ENCODE assay signal across 10 mouse cellular contexts in the genomic region with DNA sequence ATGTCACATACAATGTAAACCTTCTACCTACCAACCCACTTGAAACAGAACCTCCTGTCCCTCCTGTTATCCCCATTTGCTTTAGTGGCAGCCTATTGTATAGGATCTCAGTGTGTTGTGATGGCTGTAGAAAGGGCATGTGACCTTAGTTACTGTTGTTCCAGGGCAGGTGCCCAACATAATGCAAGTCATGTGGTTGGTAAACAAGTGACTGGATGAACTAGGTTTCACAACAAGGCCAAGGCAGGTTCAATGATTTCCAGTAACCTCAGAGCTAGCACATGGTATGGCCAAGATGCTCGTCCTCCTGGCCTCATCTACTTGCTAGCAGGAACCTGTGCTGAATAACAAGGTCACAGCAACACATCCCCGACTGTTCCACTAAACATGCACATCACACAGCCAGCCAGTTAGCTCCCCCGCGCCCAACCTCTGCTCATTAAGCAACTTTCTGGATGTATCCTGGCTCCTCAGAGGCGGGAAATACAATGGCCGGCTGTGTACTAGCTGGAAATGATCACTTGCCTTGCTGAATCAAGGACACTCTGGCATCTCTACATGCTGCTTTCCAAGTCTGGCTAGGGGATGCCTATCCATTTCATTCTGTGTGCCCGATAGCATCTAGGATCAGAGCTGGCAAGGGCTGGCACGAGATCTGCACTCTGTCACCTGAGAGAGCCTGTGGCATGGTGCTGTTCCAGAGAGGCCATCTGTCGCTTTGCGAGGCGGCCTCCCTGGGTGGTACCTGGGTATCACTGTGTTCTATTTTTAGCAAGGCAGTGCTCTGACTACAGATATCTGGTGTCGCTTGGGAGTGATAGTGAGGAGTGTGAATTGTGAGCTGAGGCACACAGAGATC.
DNase-seq lines count a peak whose midpoint lies in the region; ATAC-seq and TF ChIP-seq lines count a peak whose summit lies in the region.
"Had no signal": no experiment of that assay in that cellular context is flagged by ENCODE, and none has a peak within 500 bp of the region (broad histone marks: within the 10 kb centered on the region; RNA-seq: fewer than 3 reads in every experiment).

No protein-coding gene starts in this region.

- no peak for ATAC-seq in liver, embryonic 11.5 days (replicated peaks; ENCODE audit: low FRiP score)
- ATAC-seq in liver, postnatal 0 days, result peak; percentile 60
- ATAC-seq: Patski had no signal

- TF ChIP-seq EP300 in liver, postnatal 0 days (IDR thresholded peaks at IDR 0.05; ENCODE audit: low read depth), result no peak; the same call in 1 of the 2 replicates

- H3K27ac ChIP-seq in liver, embryonic 11.5 days (ENCODE audit: low read depth, low read length), result no peak overlapping the region
- H3K27ac ChIP-seq in liver, postnatal 0 days (ENCODE audit: low read depth), result no peak overlapping the region
- H3K27ac ChIP-seq: lung, embryonic 15.5 days had no signal

- TF ChIP-seq CTCF in liver, postnatal 0 days (IDR thresholded peaks at IDR 0.05; ENCODE audit: low read depth), result no peak

- H3K4me1 ChIP-seq in liver, embryonic 11.5 days (replicated peaks; ENCODE audit: control insufficient read depth, insufficient read depth, low read length), result no peaks in the 10 kb centered on the region
- no peaks in the 10 kb centered on the region for H3K4me1 ChIP-seq in liver, postnatal 0 days (ENCODE audit: insufficient read depth)
- H3K4me1 ChIP-seq: lung, embryonic 15.5 days had no signal

- 77% methylated on average over 12 of the region's 12 CpGs for WGBS in liver, embryonic 11.5 days
- 80% methylated on average over 12 of the region's 12 CpGs for WGBS in liver, postnatal 0 days (ENCODE audit: insufficient replicate concordance)

- H3K9ac ChIP-seq in liver, embryonic 11.5 days (ENCODE audit: low read depth, low read length), result no peak overlapping the region
- no peak overlapping the region for H3K9ac ChIP-seq in liver, postnatal 0 days (replicated peaks)
- H3K9ac ChIP-seq: lung, embryonic 15.5 days had no signal

- no peak overlapping the region for H3K4me2 ChIP-seq in liver, embryonic 11.5 days
- no peak overlapping the region for H3K4me2 ChIP-seq in liver, postnatal 0 days (ENCODE audit: low read depth, low read length)
- H3K4me2 ChIP-seq: lung, embryonic 15.5 days had no signal

- H3K36me3 ChIP-seq in liver, embryonic 11.5 days (ENCODE audit: control insufficient read depth, insufficient read depth, low read length), result no peaks in the 10 kb centered on the region
- no peaks in the 10 kb centered on the region for H3K36me3 ChIP-seq in liver, postnatal 0 days (replicated peaks; ENCODE audit: insufficient read depth, low read length)
- H3K36me3 ChIP-seq: lung, embryonic 15.5 days had no signal

- H3K27me3 ChIP-seq in liver, embryonic 11.5 days (replicated peaks; ENCODE audit: control insufficient read depth, insufficient read depth, low read length), result no peaks in the 10 kb centered on the region
- H3K27me3 ChIP-seq in liver, postnatal 0 days (ENCODE audit: insufficient read depth, low read length), result no peaks in the 10 kb centered on the region
- H3K27me3 ChIP-seq: lung, embryonic 15.5 days; Patski had no signal

- H3K4me3 ChIP-seq in liver, embryonic 11.5 days (ENCODE audit: low read depth, low read length), result no peak overlapping the region
- H3K4me3 ChIP-seq in liver, postnatal 0 days (ENCODE audit: low read depth, low read length), result no peak overlapping the region
- H3K4me3 ChIP-seq: lung, embryonic 15.5 days had no signal

- peak; percentile 6 for DNase-seq in adrenal gland, postnatal 25 days
- DNase-seq in adrenal gland, adult 2 months, result no peak
- peak; percentile 25 for DNase-seq in liver, embryonic 11.5 days (ENCODE audit: low spot score)
- no peak for DNase-seq in liver
- peak; percentile 24 to 53 for DNase-seq in gastrocnemius, adult 8-10 months (ENCODE audit: low spot score in 2 of 2)
- peak; percentile 12 for DNase-seq in liver, postnatal 0 days
- DNase-seq in ovary, postnatal 14 days (ENCODE audit: low spot score), result no peak
- no peak for DNase-seq in adrenal gland, postnatal 36 days

- H3K9me3 ChIP-seq in liver, embryonic 11.5 days (ENCODE audit: control insufficient read depth, low read length), result no peaks in the 10 kb centered on the region
- H3K9me3 ChIP-seq in liver, postnatal 0 days (ENCODE audit: low read length), result no peaks in the 10 kb centered on the region
- H3K9me3 ChIP-seq: lung, embryonic 15.5 days had no signal

Comparison
In these comparisons a context has a peak if more than half of its experiments do, and no peak if none do; other contexts are left out.
1. DNase-seq: peak in adrenal gland, postnatal 25 days (single experiment), liver, embryonic 11.5 days (single experiment), gastrocnemius, adult 8-10 months (2 of 2) and liver, postnatal 0 days (single experiment); none in adrenal gland, adult 2 months (single experiment), liver (single experiment), ovary, postnatal 14 days (single experiment) and adrenal gland, postnatal 36 days (0 of 2).